Mouse (Mus musculus) E14TG2a.4 (cell line): ENCODE measurements around the gene Ubash3a.

Source experiments
- H3K27me3 ChIP-seq: 2 replicates; pipeline ENCODE4 v1.6.1; 2014; ENCODE audit warnings: low read length, control low read depth; ENCODE audit not compliant: insufficient read depth
- H3K36me3 ChIP-seq: 2 replicates; pipeline ENCODE4 v1.6.1; 2014; ENCODE audit warnings: low read length, control low read depth; ENCODE audit not compliant: insufficient read depth
- H3K4me1 ChIP-seq: replicated peaks from 2 replicates; pipeline ENCODE4 v1.6.1; 2014; ENCODE audit warnings: low read depth, low read length, control low read depth
- H3K4me3 ChIP-seq: replicated peaks from 2 replicates; pipeline ENCODE4 v1.5.1; 2014; ENCODE audit warnings: mild to moderate bottlenecking, low read length
- H3K9me3 ChIP-seq: 2 replicates; pipeline ENCODE4 v1.6.1; 2014; ENCODE audit warnings: low read length, control low read depth
- CTCF ChIP-seq: conservative IDR thresholded peaks from 2 replicates; pipeline ENCODE4 v1.5.1; 2014; ENCODE audit warnings: low read length
- NANOG ChIP-seq: IDR thresholded peaks from 2 replicates; pipeline ENCODE4 v1.6.1; 2014; ENCODE audit warnings: borderline replicate concordance, low read length, mixed read lengths
- POU5F1 ChIP-seq: IDR thresholded peaks from 2 replicates; pipeline ENCODE4 v1.6.1; 2014; ENCODE audit warnings: low read length, borderline replicate concordance

Gene Ubash3a

DNA sequence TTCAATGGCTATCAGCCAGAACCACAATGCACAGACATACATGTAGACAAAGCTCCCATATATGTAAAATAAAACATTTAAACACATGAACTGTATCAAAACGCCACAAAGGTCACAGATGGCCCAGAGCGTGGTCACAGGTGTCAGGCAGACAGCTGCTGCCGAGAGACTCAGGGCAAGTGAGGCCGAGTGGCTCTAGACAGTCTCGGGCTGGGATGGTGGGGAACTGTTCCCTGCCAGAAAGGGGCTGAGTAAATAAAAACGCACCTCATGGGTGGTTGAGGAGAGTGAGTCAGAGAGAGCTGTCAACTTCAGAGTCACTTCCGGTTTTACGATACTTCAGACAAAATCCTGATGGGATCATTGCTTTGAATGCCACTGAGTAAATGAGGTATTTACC is 16.9 kb downstream of the Ubash3a start:
- no peak for TF ChIP-seq POU5F1
- TF ChIP-seq CTCF: no peak
- no peak for TF ChIP-seq NANOG
- Histone ChIP-seq H3K4me3 (no peak overlapping the region), H3K36me3 (peaks cover 48% of the 10 kb centered on the region), H3K9me3 (no peaks in the 10 kb centered on the region), H3K27me3 (no peaks in the 10 kb centered on the region), H3K4me1 (no peaks in the 10 kb centered on the region)

- TF ChIP-seq CTCF (no peak), POU5F1 (no peak), NANOG (no peak)
- H3K36me3 ChIP-seq: peaks cover 39% of the 10 kb centered on the region
- no peaks in the 10 kb centered on the region for H3K9me3 ChIP-seq
- H3K4me1 ChIP-seq: no peaks in the 10 kb centered on the region
- no peak overlapping the region for H3K4me3 ChIP-seq
- H3K27me3 ChIP-seq: no peaks in the 10 kb centered on the region
Measured at GRCm38 (mm10) chr17:31226368-31226767, 18.7 kb downstream of the Ubash3a start.

DNA sequence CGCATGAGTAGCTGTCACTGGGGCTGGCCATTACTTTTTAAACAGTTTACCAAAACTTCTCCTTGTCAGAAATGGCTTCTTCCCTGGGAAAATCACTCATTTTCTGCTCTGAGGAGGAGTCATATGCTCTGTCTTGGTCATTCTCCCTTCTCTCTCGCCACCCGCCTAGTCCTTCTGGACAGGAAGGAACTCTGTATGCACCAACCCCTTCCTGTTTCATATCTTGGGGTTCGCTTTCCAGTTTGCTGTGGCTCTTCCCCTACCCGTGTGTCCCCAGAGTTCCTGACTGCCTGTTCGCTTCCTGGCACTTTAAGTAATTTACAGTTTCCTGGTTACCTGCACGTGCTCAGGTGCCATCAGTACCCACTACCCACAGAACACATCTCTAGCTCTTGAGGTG is 19.3 kb downstream of the Ubash3a start:
- H3K27me3 ChIP-seq: no peaks in the 10 kb centered on the region
- TF ChIP-seq CTCF (no peak), NANOG (no peak), POU5F1 (no peak)
- H3K9me3 ChIP-seq: no peaks in the 10 kb centered on the region
- no peaks in the 10 kb centered on the region for H3K4me1 ChIP-seq
- H3K4me3 ChIP-seq: no peak overlapping the region
- peaks cover 39% of the 10 kb centered on the region for H3K36me3 ChIP-seq

- Histone ChIP-seq H3K4me1 (peaks cover 7% of the 10 kb centered on the region; the same call in 1 of the 2 replicates), H3K4me3 (no peak overlapping the region), H3K9me3 (peaks cover 7% of the 10 kb centered on the region; the same call in 1 of the 2 replicates), H3K36me3 (peaks cover 62% of the 10 kb centered on the region), H3K27me3 (no peaks in the 10 kb centered on the region)
- TF ChIP-seq NANOG: no peak
Measured at GRCm38 (mm10) chr17:31231780-31232179, 24.1 kb downstream of the Ubash3a start.

DNA sequence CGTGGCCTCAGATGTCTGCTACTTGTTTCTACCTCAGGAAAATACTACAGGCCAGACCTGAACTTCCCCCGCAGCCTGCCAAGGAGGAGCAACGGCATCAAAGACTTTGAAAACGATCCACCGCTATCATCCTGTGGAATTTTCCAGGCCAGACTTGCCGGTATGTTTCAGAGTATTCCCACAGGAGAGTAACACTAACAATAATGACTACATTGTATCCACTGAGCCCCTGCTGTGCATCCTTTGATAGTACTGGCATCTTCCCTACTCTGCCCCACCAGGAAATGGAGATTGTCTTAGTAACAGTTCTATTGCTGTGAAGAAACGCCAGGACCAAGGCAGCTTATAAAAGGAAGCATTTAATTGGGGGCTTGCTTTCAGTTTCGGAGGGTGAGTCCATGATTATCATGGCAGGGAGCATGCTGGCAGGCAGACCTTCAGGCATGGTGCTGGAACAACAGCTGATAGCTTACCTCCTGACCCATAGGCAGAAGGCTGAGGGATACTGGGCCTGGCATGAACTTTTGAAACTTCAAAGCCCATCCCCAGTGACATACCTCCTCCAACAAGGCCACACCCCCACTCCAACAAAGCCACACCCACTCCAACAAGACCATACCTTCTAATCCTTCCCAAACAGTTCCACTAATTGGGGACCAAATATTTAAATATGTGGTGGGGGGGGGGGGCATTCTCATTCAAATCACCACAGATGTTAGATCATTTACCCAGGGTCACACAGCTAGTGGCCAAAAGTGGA is 24.8 kb downstream of the Ubash3a start:
- Histone ChIP-seq H3K4me1 (peaks cover 7% of the 10 kb centered on the region; the same call in 1 of the 2 replicates), H3K36me3 (peaks cover 68% of the 10 kb centered on the region), H3K27me3 (no peaks in the 10 kb centered on the region), H3K9me3 (peaks cover 7% of the 10 kb centered on the region; the same call in 1 of the 2 replicates), H3K4me3 (no peak overlapping the region)
- TF ChIP-seq POU5F1 (no peak), NANOG (no peak; the same call in 1 of the 2 replicates), CTCF (no peak)

GRCm38 (mm10) chr17:31235915-31236314 is 28.2 kb downstream of the Ubash3a start:
- Histone ChIP-seq H3K4me3 (no peak overlapping the region), H3K36me3 (peaks cover 94% of the 10 kb centered on the region), H3K27me3 (no peaks in the 10 kb centered on the region), H3K4me1 (peaks cover 15% of the 10 kb centered on the region; the same call in 1 of the 2 replicates), H3K9me3 (peaks cover 7% of the 10 kb centered on the region; the same call in 1 of the 2 replicates)
- TF ChIP-seq CTCF (peak; percentile 35; the same call in 1 of the 2 replicates), POU5F1 (no peak), NANOG (no peak)

GRCm38 (mm10) chr17:31238234-31239020 is 30.8 kb downstream of the Ubash3a start:
- Histone ChIP-seq H3K9me3 (peaks cover 2% of the 10 kb centered on the region), H3K4me3 (no peak overlapping the region), H3K36me3 (peaks cover 90% of the 10 kb centered on the region), H3K4me1 (peaks cover 9% of the 10 kb centered on the region; the same call in 1 of the 2 replicates), H3K27me3 (no peaks in the 10 kb centered on the region)
- no peak for TF ChIP-seq NANOG

DNA sequence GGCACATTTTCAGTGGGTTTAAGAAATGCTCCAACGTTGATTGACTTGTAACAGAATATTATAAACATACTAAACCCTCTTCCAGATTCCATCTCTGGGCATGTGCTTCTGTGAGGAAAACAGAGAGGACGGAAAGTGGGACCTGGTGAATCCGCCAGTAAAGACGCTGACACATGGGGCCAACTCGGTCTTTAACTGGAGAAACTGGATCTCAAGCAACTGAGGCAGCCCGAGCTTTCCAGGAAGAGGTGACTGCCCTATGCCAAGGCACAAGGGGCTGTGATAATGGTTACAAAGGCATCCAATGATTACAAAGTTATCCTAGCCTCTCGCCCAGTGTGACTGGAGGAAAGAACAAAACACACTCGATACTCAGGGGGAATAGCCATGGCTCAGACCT is 33.5 kb downstream of the Ubash3a start:
- Histone ChIP-seq H3K4me3 (no peak overlapping the region), H3K4me1 (peaks cover 9% of the 10 kb centered on the region), H3K36me3 (peaks cover 69% of the 10 kb centered on the region), H3K9me3 (peaks cover 9% of the 10 kb centered on the region), H3K27me3 (no peaks in the 10 kb centered on the region)
- no peak for TF ChIP-seq NANOG
- no peak for TF ChIP-seq CTCF
- no peak for TF ChIP-seq POU5F1

- TF ChIP-seq CTCF (peak; percentile 39), POU5F1 (no peak)
- Histone ChIP-seq H3K9me3 (peaks cover 9% of the 10 kb centered on the region), H3K27me3 (no peaks in the 10 kb centered on the region), H3K4me1 (peaks cover 19% of the 10 kb centered on the region), H3K36me3 (peaks cover 52% of the 10 kb centered on the region), H3K4me3 (no peak overlapping the region)
Measured at GRCm38 (mm10) chr17:31242764-31243163, 35.1 kb downstream of the Ubash3a start.
